Mouse (Mus musculus): Measurements from ENCODE around the gene Atp1a1.

- TF ChIP-seq CTCF (IDR thresholded peaks at IDR 0.05; ENCODE audit: control insufficient read depth, insufficient read depth, low read length) (no peak), POLR2A (IDR thresholded peaks at IDR 0.05; ENCODE audit: borderline replicate concordance, control insufficient read depth, low read depth, low read length) (no peak)
These were observed 7.5 kb upstream of the Atp1a1 start for GRCm38 (mm10) chr3:101611813-101612491.

Measured in bone marrow, adult 2 months (tissue).